Mouse (Mus musculus): ENCODE measurements around the gene Kctd5.

Gene Kctd5

DNA sequence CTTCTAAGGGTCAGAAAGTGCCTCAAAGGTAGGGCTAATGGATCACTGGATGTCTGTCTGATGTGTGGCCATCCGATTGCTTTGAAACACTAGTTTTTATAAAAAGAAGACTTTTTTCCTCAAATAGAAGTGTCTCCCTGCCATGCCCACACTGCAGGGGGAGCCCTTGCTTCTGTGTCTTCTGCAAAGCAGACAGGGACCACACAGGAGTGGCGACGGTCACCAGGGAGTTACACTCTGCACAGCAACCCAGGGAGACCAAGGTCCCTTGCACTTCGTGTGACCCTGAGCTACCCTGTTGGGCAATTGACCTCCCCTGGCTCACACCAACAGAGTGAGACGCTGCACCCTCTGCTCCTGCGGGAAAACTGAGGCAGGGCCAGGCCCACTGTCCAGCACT is 36.3 kb downstream of the Kctd5 start:
- no peak for DNase-seq

DNA sequence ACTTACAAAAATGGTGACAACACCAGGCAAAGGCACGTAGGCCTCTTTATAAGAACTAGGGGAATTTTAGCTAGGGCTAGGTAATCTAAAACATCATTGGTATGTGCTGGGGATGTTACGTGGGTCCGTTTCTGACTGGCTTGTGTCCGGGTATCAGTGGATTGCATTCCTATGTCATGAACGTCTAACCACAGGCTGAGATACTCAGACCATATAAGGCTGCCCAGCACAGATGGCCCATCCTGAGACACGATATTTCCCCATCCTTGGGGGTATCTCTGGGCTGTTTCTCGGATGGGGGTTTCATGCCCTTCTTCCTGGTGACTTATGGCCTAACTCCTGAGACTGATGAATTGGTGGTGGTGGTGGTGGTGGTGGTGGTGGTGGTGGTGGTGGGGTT is 38.2 kb downstream of the Kctd5 start:
- DNase-seq: no peak

- DNase-seq: no peak
Observed at GRCm38 (mm10) chr17:24030551-24030950, 42.7 kb downstream of the Kctd5 start.

DNA sequence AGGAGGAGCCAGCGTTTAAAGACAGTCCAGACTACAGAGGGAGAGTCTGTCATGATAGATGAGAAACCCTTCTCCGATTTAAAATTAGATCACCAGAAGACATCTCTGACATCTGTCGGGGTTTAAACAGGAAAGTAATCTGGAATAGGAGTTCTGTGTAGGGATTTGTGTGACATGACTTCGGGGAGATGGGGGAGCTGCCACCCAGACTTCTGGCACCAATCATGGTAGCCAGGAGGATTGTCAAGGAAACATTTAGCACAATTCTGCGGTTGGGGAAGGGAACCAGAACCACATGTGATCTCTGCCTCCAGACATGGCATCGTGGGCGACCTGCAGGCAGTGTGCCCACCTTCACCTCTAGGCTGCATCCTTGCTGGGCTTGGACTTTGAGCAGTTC is 43.8 kb downstream of the Kctd5 start:
- no peak for DNase-seq

DNA sequence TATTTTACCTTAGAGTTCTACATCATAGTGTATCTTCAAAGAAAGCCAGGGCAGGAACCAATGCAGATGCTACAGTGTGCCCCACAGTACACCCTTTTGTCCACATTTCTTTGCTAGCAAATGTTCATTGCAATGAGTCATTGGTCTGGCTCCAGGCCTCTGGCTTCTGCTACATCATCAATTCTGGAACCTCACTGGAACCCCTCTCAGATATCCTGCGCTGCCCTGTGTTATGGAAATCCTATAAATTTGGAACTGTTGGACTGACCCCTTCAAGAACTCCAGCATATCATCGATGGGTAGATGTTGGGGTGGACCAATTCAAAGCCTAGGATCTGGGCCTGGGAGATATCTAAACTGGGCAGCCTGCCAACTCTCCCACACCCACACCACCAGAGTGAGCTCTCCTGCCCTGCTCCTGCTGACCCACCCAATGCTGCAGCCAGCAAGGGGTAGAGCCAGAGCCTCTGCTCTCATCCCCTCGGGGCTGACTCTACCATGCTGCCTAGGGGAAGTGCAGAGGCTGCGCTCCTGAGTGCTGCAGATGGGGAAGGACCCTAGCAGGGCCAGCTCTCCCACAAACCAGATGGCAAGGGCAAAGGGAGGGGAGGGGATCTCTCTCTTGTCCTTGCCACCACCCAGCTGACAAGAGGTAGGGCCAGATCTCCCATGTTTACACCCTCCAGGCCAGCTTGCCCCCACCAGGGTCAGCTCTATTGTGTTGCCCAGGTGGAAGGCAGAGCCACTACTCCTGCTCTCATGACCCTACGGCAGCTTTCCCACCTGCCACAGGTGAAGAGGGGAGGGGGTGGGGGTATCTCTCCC is 51.7 kb downstream of the Kctd5 start:
- DNase-seq: no peak

- DNase-seq: no peak
Observed at GRCm38 (mm10) chr17:24020696-24021095, 52.6 kb downstream of the Kctd5 start.

- peak; percentile 67 for DNase-seq
Observed at GRCm38 (mm10) chr17:24015727-24016126, 57.6 kb downstream of the Kctd5 start.

DNA sequence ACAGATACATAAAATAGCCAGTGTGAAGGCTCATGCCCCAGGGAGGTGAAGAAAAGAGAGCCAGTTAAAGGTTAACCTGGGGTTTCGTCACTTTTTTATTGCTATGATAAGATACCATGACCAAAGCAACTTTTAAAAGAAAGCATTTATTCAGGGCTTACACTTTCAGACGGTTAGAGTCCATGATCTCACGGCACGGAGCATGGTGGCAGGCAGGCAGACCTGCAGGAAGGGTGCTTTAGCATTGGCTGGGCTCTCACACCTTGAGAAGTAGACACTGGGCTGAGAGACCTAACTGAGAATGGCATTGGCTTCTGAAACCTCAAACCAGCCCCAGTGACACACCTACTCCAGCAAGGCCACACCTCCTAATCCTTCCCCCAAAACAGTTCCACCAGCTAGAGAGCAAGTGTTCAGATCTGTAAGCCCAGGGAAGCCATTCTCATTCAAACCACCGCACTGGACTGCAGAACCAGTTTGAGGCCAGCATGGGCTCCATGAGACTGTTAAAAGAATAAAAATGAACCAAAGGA is 58.8 kb downstream of the Kctd5 start:
- no peak for DNase-seq

DNA sequence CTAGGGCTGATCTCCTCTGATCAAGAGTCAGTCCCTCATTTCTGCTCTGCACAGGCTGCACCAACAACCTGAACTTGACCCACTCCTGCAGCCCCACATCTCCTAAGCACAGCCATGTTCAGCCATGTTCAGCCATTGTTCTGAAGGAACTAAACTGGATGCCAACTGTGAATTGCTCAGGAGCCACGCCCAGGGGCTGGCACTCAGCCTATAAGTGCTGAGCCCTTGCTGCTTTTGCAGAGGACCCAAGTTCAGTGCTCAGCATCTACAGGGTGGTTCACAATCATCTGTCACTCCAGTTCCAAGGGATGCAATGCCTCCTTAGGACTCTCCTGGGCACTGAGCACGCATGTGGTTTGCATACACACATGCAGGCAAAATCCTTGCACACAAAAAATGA is 60.4 kb downstream of the Kctd5 start:
- no peak for DNase-seq

DNA sequence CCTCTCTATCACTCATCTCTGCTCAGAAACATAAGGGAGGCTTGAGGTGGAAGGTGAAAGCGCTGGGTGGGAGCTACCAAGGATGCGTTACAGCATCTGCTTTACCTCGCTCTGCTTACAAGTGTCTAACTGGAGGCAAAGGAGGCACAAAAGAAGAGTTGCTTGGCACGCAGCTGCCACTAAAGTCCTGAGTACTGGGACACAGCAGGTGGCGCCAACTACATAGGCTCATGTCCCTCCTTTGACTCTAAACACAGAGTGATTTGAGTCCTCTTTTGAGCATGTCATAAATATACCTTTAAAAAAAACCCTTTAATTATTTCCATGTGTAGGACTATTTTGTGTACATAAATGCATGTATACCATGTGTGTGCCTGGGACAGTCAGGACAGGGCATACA is 63.7 kb downstream of the Kctd5 start:
- peak; percentile 44 for DNase-seq

DNA sequence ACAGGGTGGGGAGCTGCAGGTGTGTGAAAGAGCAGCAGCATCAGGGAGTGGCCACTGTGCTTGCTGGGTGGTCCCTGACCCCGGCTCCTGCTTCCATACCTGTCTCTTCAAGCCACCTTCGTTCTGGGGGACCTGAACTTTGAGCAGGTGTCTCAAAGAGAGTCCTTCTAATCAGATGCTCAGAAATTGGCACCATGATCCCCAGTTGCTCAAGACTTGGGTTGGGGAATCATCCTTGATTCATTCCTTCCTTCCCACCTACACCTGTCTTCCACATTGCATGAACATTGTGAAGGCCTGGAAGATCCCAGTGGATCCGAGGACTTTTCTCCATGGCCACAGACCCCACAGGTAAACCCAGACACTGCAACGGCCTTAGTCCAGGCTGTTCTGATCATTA is 65.2 kb downstream of the Kctd5 start:
- DNase-seq: no peak

DNA sequence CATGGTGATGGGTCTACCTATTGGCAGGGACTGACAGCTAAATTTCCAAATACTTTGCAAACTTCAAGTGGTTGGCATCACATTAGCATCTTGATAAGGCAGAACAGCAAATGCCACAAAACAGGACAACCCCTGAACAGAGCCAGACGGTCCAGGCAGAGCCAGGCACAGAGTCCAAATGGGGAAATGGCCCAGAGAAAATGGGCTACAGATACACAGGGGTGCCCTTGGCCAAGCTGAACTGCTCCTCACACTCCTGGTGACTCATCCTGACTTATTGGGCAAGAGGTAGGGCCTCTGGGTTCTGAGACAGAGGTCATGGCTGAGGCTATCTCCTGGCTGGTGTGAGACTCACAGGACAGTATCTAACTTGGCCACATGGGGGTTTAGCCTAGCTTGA is 65.9 kb downstream of the Kctd5 start:
- no peak for DNase-seq

DNA sequence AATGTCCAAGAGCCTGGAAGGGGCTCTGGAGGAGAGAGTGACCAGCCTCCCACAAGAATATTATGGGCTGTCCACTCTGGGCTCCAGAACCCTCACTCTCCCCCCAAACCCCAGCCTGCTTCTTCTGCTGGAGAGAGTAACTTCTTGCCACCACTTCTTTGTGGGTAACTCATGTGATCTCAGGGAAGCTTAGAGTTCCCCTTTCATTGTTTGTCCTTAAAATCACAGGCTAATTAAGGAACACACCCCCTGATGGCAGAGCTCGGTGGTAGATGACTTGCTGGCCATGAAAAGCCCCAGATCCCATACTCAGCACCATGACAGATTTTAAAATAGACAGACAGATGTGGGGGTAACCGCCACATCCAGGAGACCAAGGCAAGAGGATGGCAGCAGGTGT is 66.4 kb downstream of the Kctd5 start:
- no peak for DNase-seq

DNA sequence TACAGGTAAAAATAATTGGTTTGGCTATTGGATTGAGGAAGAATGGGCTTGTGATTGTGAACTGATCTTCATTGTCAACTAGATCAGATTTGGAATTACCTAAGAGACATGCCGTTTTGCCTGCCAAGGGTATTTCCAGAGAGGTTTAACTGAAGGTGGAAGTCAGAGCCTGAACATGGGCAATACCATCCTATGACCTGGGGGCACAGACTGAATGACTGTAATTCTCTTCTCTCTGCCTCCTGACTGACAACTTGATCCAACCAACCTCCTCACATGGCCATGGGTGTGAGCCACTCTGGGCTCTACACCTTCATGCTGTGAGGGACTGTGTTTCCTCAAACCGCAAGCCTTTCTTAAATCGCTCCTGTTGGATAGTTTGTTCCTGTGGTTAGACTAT is 68.2 kb downstream of the Kctd5 start:
- DNase-seq: no peak

DNA sequence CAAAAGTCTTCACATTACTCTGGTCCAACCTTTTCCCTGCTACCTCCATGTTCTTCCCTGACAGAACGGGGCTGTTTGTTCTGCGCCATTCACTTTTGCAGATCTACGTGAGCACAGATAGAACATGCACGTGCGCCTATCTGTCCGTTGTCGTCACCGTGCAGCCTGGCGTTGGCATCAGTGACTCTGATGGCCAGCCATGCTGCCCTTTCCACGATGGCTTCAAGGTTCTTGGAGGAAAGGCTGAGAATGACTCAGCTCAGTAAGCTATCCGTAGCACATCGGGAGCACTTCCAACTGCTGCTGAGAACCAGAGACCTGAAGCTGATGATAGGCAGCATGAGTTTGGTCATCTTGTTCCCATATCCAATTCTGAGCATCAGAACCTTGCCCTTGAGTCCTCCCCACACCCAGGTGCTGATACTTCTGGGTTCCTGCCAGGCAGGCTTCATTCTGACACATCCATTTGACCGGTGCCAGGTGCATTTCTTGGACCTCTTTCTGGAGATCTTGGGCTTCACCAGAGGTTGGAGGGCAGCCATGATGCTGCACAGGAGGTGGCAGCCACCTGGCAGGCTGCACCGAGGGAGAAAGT is 69.1 kb downstream of the Kctd5 start:
- no peak for DNase-seq

- DNase-seq: no peak
Observed at GRCm38 (mm10) chr17:24000404-24000803, 72.9 kb downstream of the Kctd5 start.

- DNase-seq: no peak
Observed at GRCm38 (mm10) chr17:23998383-23998782, 74.9 kb downstream of the Kctd5 start.

DNA sequence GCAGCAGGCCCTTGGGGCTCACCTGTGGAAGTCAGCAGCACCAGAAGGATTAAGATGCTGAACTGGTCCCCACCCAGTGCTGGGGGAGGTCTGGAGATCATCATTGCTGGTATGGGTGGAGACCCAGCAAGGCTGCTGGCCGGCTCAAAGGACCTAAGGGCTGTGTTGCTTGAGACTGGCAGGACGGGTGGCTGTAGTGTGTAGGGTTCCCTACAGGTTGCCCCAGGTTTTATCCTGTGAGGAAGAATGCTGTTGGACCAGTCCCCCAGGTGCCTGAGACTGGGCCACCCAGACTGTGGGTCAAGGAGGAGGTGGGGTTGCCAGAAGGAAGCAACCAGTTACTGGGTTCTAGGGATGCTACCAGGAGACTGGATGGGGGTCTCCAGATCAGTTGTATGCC is 75.4 kb downstream of the Kctd5 start, which contains the start of gene Prss22:
Prss22 (minus strand) TSS at position 200 of the 400 bp plus-strand sequence.
- DNase-seq: no peak
